Mouse (Mus musculus): ENCODE measurements around the gene Rfx5.

GRCm38 (mm10) chr3:94911050-94911693 is 42.7 kb upstream of the Rfx5 start:
- no peak for TF ChIP-seq GATA1 (IDR thresholded peaks at IDR 0.05; ENCODE audit: borderline replicate concordance, low read length)
- no peak for TF ChIP-seq FLI1 (IDR thresholded peaks at IDR 0.05; ENCODE audit: low read length)

Data from megakaryocyte, embryonic 14.5 days (primary cell).